Mouse (Mus musculus): ENCODE measurements at regions not wholly inside any gene's neighbourhood (a gene's known extent, or its start where the extent isn't known, plus 50 kb on each side); places are given as distances from the start of the nearest gene placed in this dataset.
A peak's percentile ranks its signal among the peaks of the same experiment; 100 is the strongest.

GRCm38 (mm10) chr7:90074592-90074991 is 55.4 kb upstream of the Picalm start:
- Histone ChIP-seq H3K27me3 (replicated peaks) (no peaks in the 10 kb centered on the region), H3K27ac (ENCODE audit: poor library complexity, severe bottlenecking) (no peak overlapping the region), H3K4me2 (no peak overlapping the region), H3K9me3 (replicated peaks) (0 out of 2 replicates have a peak, but pooled peaks cover 2% of the 10 kb centered on the region), H3K9ac (no peak overlapping the region), H3K4me1 (replicated peaks) (no peaks in the 10 kb centered on the region), H3K36me3 (no peaks in the 10 kb centered on the region), H3K4me3 (no peak overlapping the region)
- 82% methylated on average over 2 of the region's 2 CpGs for WGBS
- no peak for ATAC-seq (ENCODE audit: insufficient number of reproducible peaks, low FRiP score)

GRCm38 (mm10) chr7:90077565-90077964 is 52.4 kb upstream of the Picalm start:
- Histone ChIP-seq H3K4me2 (no peak overlapping the region), H3K4me3 (no peak overlapping the region), H3K9me3 (replicated peaks) (0 out of 2 replicates have a peak, but pooled peaks cover 2% of the 10 kb centered on the region), H3K9ac (no peak overlapping the region), H3K27me3 (replicated peaks) (no peaks in the 10 kb centered on the region), H3K27ac (ENCODE audit: poor library complexity, severe bottlenecking) (no peak overlapping the region), H3K36me3 (no peaks in the 10 kb centered on the region), H3K4me1 (replicated peaks) (peaks cover 23% of the 10 kb centered on the region)
- ATAC-seq (ENCODE audit: insufficient number of reproducible peaks, low FRiP score), result no peak
- 89% methylated on average over 2 of the region's 2 CpGs for WGBS

- WGBS, result 37% methylated on average over 7 of the region's 7 CpGs
- H3K4me2 ChIP-seq, result peak overlapping the region; percentile 14; the same call in 1 of the 2 replicates
These were observed 49.8 kb upstream of the Picalm start for GRCm38 (mm10) chr7:90080083-90080772.

More at GRCm38 (mm10) chr7:90080083-90080772, 49.8 kb upstream of the Picalm start:
- H3K9me3 ChIP-seq (replicated peaks), result no peaks in the 10 kb centered on the region
- peaks cover 26% of the 10 kb centered on the region for H3K4me1 ChIP-seq (replicated peaks)
- peak; percentile 59; the same call in 1 of the 2 replicates for ATAC-seq (ENCODE audit: insufficient number of reproducible peaks, low FRiP score)
- H3K36me3 ChIP-seq, result no peaks in the 10 kb centered on the region
- no peak overlapping the region for H3K9ac ChIP-seq
- H3K4me3 ChIP-seq, result no peak overlapping the region
- no peaks in the 10 kb centered on the region for H3K27me3 ChIP-seq (replicated peaks)
- H3K27ac ChIP-seq (ENCODE audit: poor library complexity, severe bottlenecking), result no peak overlapping the region
